Mouse (Mus musculus) urinary bladder, adult 18-20 months (tissue): ENCODE measurements around the gene Crip1.
A peak's percentile ranks its signal among the peaks of the same experiment; 100 is the strongest.

Experiments used
- DNase-seq, 2 experiments: peaks; one replicate each; pipeline ENCODE4 v3.0.0; 2022; ENCODE audit warnings: low spot score in 2 of 2, mixed read lengths in 2 of 2

Gene Crip1

GRCm38 (mm10) chr12:113131601-113132000 is 14.5 kb upstream of the Crip1 start:
- DNase-seq, result no peak

- peak in 1 of 2 experiments; percentile 72 for DNase-seq
Measured at GRCm38 (mm10) chr12:113132567-113132966, 13.5 kb upstream of the Crip1 start.

- no peak for DNase-seq
Measured at GRCm38 (mm10) chr12:113133260-113133659, 12.9 kb upstream of the Crip1 start.

- no peak for DNase-seq
Measured at GRCm38 (mm10) chr12:113133861-113134403, 12.2 kb upstream of the Crip1 start.

- no peak for DNase-seq
Measured at GRCm38 (mm10) chr12:113134502-113134901, 11.6 kb upstream of the Crip1 start.

GRCm38 (mm10) chr12:113135401-113135800 is 10.7 kb upstream of the Crip1 start:
- DNase-seq, result no peak

GRCm38 (mm10) chr12:113136492-113137020 is 9.6 kb upstream of the Crip1 start:
- no peak for DNase-seq

GRCm38 (mm10) chr12:113137260-113138213 is 8.6 kb upstream of the Crip1 start:
- DNase-seq, result no peak

- no peak for DNase-seq
Measured at GRCm38 (mm10) chr12:113138291-113138690, 7.8 kb upstream of the Crip1 start.

- DNase-seq, result peak; percentile 62 to 80
Measured at GRCm38 (mm10) chr12:113138901-113139864, 6.9 kb upstream of the Crip1 start.

GRCm38 (mm10) chr12:113139908-113140615 is 6.1 kb upstream of the Crip1 start, which contains the start of gene Crip2:
TSS of gene Crip2 (plus strand) at chr12:113140236.
- peak; percentile 86 to 89 for DNase-seq

- peak; percentile 71 to 77 for DNase-seq
Measured at GRCm38 (mm10) chr12:113140616-113141411, 5.3 kb upstream of the Crip1 start.

- DNase-seq, result peak in 1 of 2 experiments; percentile 45
Measured at GRCm38 (mm10) chr12:113141531-113141973, 4.6 kb upstream of the Crip1 start.

- peak; percentile 26 to 72 for DNase-seq
Measured at GRCm38 (mm10) chr12:113142021-113142975, 3.8 kb upstream of the Crip1 start.

GRCm38 (mm10) chr12:113143164-113143563 is 3.0 kb upstream of the Crip1 start:
- no peak for DNase-seq

- peak in 1 of 2 experiments; percentile 46 for DNase-seq
Measured at GRCm38 (mm10) chr12:113144001-113144756, 1.9 kb upstream of the Crip1 start.

GRCm38 (mm10) chr12:113144886-113145285 is 1.2 kb upstream of the Crip1 start:
- peak in 1 of 2 experiments; percentile 13 for DNase-seq

- no peak for DNase-seq
Measured at GRCm38 (mm10) chr12:113145591-113145990, 525 bp upstream of the Crip1 start.
